Mouse (Mus musculus) adrenal gland, postnatal 4 days (tissue): ENCODE measurements around the gene Spin1. TPM values are rescaled to one million over a fixed set of nuclear protein-coding genes. Genes with fewer than 3 reads are reported as not detected.
"Not testable (repeated sequence)": the region's sequence is repeated elsewhere in the genome, so short reads cannot be mapped to it uniquely, and the experiment has no call there.

Source experiments
- DNase-seq, 2 experiments: peaks; one replicate each; pipeline ENCODE4 v3.0.0; 2021 to 2022; ENCODE audit warnings: low spot score in 2 of 2, mixed read lengths in 2 of 2
- long read RNA-seq, 2 experiments: library from polyadenylated mRNA; stranded (forward); transcript quantifications; one replicate each; pipeline ENCODE4 v2.0.0; 2021
- total RNA-seq, 2 experiments: library from RNA; stranded (reverse); gene quantifications; 2 replicates each; pipeline ENCODE4 v1.2.3; 2021

Spin1 gene
- total RNA-seq: 100 to 1,000 TPM; 104 to 105 TPM
- long read RNA-seq, experiment 1, full-length matches to known transcripts: 26 of 46 reads
- long read RNA-seq, experiment 1, partial matches to known transcripts: 11 of 46 reads
- long read RNA-seq, experiment 1, other reads (novel, unspliced or antisense): 9 of 46 reads
- long read RNA-seq, experiment 2, full-length matches to known transcripts: 88 of 155 reads
- long read RNA-seq, experiment 2, partial matches to known transcripts: 6 of 155 reads
- long read RNA-seq, experiment 2, other reads (novel, unspliced or antisense): 61 of 155 reads

- DNase-seq: peak; percentile 62 to 63
Measured at GRCm38 (mm10) chr13:51100233-51101015, at the start of gene Spin1. Gene Spin1, plus strand, starts transcription at chr13:51100880.

DNA sequence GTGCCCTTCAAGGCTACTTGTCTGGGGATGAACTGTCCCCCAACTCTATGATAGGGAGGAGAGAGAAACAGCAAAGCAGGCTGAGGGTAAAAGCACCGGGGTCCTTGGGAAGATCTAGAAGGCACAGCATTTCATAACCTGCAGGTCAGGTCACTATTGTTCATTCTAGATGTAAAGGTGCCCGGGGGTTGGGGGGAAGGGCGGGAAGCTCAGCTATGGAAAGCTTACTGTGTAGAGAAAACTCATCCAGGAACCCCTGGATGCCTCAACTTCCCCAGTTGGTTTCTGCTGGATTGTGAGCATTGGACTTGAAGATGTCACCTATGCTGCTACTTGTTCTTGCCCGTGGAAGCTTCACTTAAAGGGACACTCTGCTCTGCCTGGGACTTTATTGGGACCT is 49.7 kb upstream of the Spin1 start:
- no peak for DNase-seq

GRCm38 (mm10) chr13:51052408-51052807 is 48.3 kb upstream of the Spin1 start:
- no peak for DNase-seq

DNA sequence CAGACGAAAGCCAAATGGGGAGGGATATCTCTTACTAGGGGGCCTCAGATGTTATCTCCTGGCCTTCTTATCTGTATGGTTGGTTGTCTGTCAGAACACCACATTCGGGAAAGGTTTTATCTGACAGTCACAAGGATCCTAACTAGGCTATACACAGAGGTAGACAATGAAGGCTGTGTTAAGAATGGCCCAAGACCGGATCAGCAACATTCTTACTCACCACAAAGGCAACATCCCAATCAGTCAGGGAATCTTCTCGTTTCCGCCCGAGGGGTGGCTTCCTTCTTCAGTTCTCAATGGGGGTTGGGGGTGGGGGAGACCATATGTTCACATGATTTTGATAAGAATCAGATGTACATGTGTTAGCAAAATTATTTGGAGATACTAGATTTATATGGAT is 37.7 kb upstream of the Spin1 start:
- no peak for DNase-seq

GRCm38 (mm10) chr13:51063721-51064120 is 37.0 kb upstream of the Spin1 start:
- DNase-seq: no peak

DNA sequence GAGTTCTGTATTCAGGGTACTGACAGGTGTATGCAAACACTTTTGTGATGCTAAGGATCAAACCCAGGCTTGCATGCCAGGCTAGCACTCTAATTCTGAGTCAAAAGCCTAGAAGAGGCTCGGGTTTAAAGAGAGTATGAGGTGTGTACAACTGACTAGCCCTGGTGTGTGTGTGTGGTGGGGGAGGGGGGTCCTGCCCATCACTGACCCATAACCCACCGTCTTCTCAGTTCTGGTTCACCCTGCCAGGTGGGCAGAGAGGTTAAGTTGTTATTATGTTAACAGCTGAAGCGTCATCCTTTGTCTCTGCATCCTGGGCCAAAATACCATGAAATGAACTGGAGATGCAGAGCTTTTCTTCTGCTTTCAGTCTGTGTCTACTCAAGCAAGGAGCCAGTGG is 36.3 kb upstream of the Spin1 start:
- DNase-seq: no peak

- DNase-seq: no peak
Measured at GRCm38 (mm10) chr13:51071063-51071680, 29.5 kb upstream of the Spin1 start.

- DNase-seq: no peak
Measured at GRCm38 (mm10) chr13:51071763-51072276, 28.9 kb upstream of the Spin1 start.

DNA sequence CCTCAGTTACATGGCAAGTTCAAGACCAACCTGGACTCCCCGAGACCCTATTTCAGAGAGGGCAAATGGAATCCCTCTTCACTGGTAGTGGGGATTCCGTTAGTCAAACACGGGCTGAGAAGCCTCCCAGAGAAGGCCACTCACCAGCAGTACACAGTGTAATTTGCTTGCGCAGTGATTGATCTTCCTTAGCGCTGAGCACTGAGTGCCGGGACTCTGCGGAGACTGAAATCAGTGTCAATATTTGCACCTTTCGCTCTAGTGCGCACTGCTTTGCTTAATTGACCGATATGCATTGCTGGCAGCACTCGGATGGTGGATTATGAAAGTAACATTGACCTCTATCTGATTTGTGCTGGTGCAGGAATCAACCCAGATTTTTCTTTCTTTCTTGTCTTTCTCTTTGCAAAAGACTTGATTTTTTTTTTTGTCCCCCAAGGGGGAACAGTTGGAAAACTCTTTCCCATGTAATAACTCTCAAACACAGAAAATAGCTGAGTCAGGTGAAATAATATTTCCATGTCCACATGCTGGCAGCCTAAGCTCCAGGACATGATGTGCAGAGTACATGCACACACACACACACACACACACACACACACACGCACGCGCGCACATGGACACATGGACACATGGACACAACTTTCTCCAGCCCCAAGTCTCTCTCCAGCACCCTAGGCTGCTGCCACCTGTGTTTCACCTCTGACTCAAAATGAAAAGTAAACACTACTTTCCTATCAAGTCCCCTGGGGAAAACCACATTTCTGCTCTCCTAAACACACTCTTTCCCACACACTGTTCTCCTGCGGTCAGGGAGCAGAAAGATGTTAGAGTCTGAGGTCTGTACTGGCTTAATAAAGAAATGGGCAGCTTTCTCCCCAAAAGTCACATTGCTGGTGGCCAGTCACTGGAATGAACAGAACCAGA is 27.5 kb upstream of the Spin1 start:
- no peak for DNase-seq

- no peak for DNase-seq
Measured at GRCm38 (mm10) chr13:51074081-51074680, 26.5 kb upstream of the Spin1 start.

DNA sequence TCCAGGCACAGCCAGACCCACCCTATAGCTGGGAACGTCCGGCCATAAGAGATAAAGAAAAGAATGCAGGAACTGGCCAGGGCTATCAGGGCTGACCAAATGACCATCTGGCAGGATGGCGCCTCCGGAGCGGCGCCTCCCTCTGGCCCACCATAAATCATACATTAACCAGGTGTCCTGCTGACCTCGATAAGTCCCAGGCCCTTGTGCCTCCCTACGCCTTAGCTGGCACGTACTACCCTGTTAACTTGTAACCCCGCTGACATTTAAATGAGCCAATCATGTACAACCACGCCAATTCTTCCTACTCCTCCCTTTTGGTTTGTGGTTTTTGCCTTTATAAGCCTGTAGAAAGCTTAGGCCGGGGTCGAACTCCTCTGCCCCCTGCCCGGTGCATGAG is 24.5 kb upstream of the Spin1 start:
- not testable (repeated sequence) for DNase-seq

- DNase-seq: not testable (repeated sequence)
Measured at GRCm38 (mm10) chr13:51078586-51078985, 22.1 kb upstream of the Spin1 start.

DNA sequence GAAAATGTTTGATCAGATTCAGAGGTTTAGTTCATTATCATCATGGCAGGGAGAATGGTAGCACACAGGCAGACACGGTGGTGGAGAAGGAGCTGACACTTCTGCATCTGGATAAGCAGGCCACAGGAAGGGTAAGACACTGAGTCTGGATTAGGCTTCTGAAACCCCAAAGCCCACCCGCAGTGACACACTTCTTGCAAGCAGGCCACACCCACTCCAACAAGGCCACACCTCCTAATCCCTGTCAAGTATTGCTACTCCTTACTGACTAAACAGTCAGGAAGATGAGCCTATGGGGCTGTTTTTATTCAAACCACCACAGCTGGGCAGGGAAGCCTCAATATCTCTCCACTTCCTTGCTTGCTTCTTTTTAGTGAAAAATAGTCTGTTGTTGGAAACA is 19.9 kb upstream of the Spin1 start:
- no peak for DNase-seq

- no peak for DNase-seq
Measured at GRCm38 (mm10) chr13:51084241-51084640, 16.4 kb upstream of the Spin1 start.

DNA sequence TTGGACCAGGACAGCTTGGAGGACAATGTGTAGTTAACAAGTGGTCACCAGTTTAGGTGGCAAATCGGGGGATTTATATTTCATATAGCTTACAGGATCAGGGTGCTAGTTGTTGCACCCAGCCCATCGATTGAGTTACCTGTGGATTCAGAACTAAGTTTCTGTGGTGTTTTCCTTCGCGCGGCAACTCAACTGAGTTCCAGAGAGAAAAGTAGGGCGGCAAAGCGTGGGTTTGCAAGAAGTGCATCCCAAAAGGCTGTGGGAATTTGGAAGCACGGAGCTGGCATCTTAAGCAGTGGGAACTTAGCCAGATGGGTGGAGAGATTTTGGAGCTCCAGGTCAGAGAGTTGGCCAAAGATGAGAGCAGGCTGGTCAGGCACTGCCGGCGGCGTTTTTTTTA is 14.7 kb upstream of the Spin1 start:
- no peak for DNase-seq

- DNase-seq: no peak
Measured at GRCm38 (mm10) chr13:51087253-51087652, 13.4 kb upstream of the Spin1 start.

DNA sequence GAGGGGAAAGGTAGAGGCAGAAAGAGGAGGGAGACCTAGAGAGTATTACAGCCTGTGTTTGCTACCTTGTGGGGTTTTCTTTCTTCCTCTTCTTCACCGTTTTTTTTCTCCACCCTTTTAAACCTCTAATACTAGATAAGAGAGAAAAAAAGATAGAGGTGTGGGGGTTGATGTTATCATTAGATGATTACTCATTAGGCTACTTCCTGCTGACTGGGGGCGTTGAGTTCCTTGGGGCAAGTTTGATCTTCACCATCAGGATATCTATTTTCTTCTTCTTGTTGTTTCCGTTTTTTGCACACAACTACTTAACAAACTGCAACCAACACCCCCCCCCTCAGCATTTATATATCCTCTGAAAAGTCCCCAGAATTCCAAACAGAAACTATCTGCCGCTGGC is 12.5 kb upstream of the Spin1 start:
- no peak for DNase-seq

DNA sequence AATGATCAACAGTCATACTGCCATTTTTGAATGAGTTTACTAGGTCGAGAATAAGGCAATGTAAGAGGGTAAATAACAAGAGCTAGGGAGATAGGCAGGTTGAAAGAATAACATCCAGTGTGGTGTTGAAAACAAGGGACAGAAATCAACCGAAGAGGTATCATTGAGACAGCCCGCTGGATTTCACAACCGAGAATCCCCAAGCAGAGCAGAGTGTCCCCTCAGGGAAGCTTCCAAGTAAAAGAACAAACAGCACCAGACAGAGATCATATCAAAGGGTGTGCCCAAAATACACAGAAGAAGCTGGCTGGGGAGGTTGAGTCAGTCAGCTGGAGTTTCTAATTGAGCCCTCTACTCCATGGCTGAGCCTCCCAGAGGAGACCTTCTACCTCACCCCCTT is 11.6 kb upstream of the Spin1 start:
- no peak for DNase-seq

- DNase-seq: no peak
Measured at GRCm38 (mm10) chr13:51090105-51090661, 10.5 kb upstream of the Spin1 start.

GRCm38 (mm10) chr13:51093430-51093829 is 7.2 kb upstream of the Spin1 start:
- DNase-seq: no peak
